Mouse (Mus musculus) CH12F3 (cell line): ENCODE data around the gene Vmn2r20.
"Not testable (repeated sequence)": the region's sequence is repeated elsewhere in the genome, so short reads cannot be mapped to it uniquely, and the experiment has no call there.

Experiments used
- in situ Hi-C: fragments of 300-500 bp; cut with MboI; formaldehyde crosslinking; loops from 2 replicates; pipeline ENCODE4 v1.14.3; 2020; ENCODE audit warnings: low sequenced_read_pairs

The Vmn2r20 gene

GRCm38 (mm10) chr6:123418016-123418415 lies at the start of gene Vmn2r20:
Gene Vmn2r20, minus strand, starts transcription at chr6:123418116.
- in situ Hi-C loops, result not testable (repeated sequence)

- in situ Hi-C loops, result not testable (repeated sequence)
These were observed 6.5 kb upstream of the Vmn2r20 start for GRCm38 (mm10) chr6:123424413-123424812.

GRCm38 (mm10) chr6:123406918-123407665 lies 10.8 kb downstream of the Vmn2r20 start:
- in situ Hi-C loops, result not testable (repeated sequence)

- in situ Hi-C loops, result not testable (repeated sequence)
These were observed 29.1 kb downstream of the Vmn2r20 start for GRCm38 (mm10) chr6:123388824-123389223.

- in situ Hi-C loops, result no loop called here
These were observed 71.8 kb downstream of the Vmn2r20 start for GRCm38 (mm10) chr6:123346141-123346540.

- in situ Hi-C loops, result no loop called here
These were observed 77.8 kb downstream of the Vmn2r20 start for GRCm38 (mm10) chr6:123340093-123340492.

- in situ Hi-C loops, result no loop called here
These were observed 85.4 kb downstream of the Vmn2r20 start for GRCm38 (mm10) chr6:123332503-123332902.
